Mouse (Mus musculus) central nervous system, embryonic 11.5 days (tissue): ENCODE data around the gene Mre11a. TPM values are rescaled to one million over a fixed set of nuclear protein-coding genes. Genes with fewer than 3 reads are reported as not detected.

Experiments
- polyA plus RNA-seq: library from polyadenylated mRNA; depleted of rRNA; stranded (reverse); fragments of >200 nt; gene quantifications from 2 replicates; pipeline ENCODE4 v1.2.3, GENCODE M21; 2012; rRNA removed

Mre11a gene
- polyA plus RNA-seq = 23.2 and 23.7 TPM in 2 replicates

DNA sequence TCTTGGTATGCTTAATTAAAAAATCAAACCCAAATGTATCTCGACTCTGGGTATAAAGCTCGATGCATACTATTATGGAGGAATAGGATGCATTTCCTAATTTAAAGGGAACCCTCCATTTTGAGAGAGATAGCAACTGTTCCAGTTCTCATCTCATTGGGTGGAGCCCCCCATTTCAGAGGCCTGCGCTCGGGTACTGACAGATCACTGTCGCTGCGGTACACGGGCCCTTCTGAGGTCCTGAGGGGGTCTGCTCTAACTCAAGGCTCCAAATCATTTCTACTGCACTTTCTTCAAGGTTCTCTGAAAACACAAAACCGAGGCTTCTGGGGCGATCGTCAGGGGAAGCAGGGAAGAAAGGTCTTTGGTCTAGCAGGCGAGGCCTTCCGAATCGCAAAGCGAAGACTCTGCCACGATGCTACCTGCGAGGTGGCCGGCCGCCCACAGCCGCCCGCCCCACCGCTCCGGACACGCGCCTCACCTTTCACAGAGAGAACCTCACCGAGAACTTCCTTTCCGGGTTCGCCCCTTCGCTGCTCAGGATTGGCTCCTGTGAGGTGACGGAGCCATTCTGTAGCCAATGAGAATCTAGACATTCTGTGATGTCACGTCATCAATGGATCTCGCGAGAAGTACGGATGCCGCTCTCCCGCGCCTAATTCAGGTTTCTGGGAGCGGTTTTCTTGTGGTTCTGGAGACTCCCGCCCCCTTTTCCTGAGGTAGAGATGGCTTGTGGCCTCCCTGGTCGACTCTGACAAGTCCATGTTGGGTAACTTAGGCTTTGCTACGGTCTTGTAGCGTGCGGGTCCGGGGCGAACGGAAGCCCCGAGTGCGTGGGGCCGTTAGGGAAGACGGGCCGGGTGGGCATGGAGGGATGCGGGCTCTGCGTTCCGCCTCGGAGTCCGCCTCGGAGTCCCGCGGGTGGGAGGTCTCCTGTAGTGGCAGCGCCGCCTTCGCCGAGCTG lies at the start of gene Mre11a, which contains the start of gene Ankrd49:
Mre11a (plus strand) TSS at position 616 of the 964 bp plus-strand sequence.
Ankrd49 (minus strand) TSS at position 818 of the 964 bp plus-strand sequence.

DNA sequence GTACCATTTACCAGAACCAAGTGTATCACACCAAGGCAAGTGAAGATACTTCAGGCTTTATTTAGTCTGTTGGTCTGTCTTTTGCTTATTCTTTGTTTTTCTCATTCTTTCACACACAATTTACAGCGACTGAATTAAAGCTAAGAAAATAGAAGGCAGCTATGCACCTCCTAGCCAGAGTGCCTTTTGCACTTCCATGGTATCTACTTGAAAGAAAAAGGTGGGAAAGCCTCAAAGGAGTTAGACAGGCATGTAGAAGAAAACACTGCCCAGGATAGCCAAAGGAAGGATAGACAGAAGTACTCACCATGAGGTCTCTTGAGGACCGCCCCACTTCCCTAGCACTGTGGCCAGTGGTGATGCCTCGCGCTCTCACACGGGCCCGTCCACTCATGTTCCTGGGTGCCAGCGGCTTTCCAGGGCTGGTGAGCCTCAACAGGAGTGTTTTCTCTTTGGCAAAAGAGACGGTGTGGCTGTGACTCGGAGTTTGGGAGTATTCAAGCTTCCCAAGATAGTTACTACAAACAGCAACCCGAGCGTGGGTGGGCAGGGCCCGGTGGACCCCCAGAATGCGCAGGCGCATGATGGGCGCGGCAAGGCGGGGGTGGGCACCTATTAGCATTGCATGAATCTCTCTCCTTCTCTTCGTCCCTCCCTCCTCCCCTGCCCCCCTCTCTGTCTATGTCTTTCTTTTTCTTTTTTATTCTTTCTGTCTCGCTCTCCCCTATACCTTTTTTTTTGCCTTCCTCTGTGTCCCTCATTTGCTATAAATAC lies 44.1 kb upstream of the Mre11a start, which contains the start of gene Piwil4:
Piwil4 (minus strand) TSS at position 583 of the 774 bp plus-strand sequence.

DNA sequence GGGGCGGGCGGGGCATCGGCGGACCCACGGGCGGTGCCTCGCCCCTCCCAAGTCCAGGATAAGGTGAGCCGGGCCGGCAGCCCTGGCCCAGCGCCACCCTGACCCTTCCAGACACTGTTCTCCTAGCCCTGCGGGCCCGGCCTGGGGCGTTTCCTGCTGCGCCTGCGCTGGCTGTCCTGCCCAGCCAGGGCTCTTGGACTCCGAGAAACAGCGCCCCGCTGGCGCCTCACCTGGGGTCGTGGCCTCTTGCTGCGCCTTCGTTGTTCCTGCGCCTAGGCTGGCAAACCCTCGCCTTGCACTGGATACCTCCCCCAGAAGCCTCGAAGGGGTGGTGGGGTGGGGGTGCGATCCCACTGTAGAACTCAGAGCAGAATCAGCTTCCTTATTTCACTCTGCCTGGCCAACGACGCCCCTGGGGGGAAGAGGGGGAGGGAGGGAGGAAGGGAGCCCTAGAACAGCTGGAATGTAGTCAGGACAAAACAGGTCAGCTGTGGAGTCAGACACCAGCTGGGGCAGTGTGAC lies 32.4 kb upstream of the Mre11a start, which contains the start of gene Fut4:
Fut4 (minus strand) TSS at position 393 of the 522 bp plus-strand sequence.

DNA sequence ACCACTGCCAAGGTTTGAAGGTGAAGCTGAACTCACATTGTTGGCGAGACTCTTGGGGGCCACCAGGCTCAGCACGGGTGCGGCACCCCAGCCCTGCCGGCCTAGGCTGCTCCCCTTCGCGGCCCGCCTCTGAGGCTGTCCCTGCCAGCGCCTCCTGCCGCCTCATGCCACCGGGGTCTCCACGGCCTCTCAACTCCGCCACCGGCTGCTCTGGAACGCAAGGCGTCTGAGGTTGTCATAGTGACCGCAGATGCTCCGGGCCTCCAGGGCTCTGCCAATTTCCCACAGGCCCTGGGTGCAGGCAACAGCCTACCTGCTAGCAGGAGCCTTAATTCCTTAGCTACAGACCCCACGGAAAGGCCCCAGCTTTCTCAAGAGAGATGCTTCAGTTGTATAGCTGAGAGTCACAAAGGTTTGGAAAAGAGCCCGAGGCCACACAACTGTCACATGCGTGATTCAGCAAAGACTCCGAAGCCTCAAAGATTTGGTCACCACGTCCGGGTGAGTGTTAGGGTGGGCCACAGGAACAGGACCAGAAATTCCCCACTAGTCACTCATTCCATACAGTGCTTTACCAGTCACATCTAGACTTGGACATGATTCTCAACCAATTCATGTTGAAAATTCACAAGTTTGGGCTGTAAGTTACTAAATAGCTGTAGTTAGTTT lies 13.5 kb upstream of the Mre11a start, which contains the start of gene 1700012B09Rik:
1700012B09Rik (minus strand) TSS at position 228 of the 669 bp plus-strand sequence.

DNA sequence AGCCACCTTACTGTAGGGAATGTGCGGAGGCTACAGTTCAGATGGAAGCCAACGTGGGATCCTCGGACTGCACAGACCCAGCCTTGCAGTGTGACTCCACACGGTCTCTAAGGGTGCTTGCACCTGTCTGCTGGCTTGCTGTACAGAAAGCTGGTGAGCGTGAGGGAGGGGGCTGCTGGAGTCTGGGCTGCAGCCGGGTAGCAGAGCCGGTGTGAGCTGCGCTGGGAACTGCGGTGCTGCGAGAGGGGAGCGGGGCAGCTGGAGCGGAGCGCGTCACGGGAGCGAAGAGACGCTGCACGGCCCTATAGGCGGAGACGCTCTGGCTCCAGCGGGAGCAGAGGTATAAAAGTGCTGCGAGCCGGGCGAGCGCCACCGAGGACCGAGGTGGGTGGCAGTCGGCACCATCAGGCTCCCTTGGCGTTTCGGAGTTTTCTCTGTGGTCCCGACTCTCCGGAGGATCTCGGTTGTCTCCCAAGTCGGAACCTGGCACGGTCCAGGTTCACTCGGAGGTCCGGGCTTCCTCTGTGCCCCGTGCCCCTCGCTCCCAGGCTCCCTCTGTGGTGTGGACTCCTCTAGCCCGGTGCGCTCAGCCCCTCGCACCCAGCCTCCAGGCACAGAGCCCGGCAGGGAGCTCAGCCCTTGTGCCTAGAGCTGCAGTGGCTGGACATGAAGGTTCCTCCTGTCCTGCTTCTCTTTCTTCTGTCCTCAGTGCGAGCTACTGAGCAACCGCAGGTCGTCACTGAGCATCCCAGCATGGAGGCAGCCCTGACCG lies 75.6 kb downstream of the Mre11a start, which contains the start of gene Gpr83:
Gpr83 (plus strand) TSS at position 343 of the 772 bp plus-strand sequence.

Other genes with a start within 250 kb of the Mre11a start
- 29.9 and 38.8 TPM in 2 replicates for gene Amotl1, start 139.6 kb upstream of the Mre11a start, polyA plus RNA-seq
- gene Piwil4, start 43.9 kb upstream of the Mre11a start, polyA plus RNA-seq = 0.13 and 0.17 TPM in 2 replicates
- 0.98 and 2.0 TPM in 2 replicates for gene Fut4, start 32.3 kb upstream of the Mre11a start, polyA plus RNA-seq
- gene 1700012B09Rik, start 13.6 kb upstream of the Mre11a start, polyA plus RNA-seq = 0.15 and 0.40 TPM in 2 replicates
- 33.5 and 38.4 TPM in 2 replicates for gene Ankrd49, start 202 bp downstream of the Mre11a start, polyA plus RNA-seq
- gene Gpr83, start 75.6 kb downstream of the Mre11a start, polyA plus RNA-seq = 0.28 and 0.47 TPM in 2 replicates
- gene Izumo1r, start 119.3 kb downstream of the Mre11a start, polyA plus RNA-seq = 0.11 TPM in 1 of 2 replicates, not detected in the other